Mouse (Mus musculus): ENCODE measurements around the gene Spns1.
"Not testable (repeated sequence)": the region's sequence is repeated elsewhere in the genome, so short reads cannot be mapped to it uniquely, and the experiment has no call there.

The Spns1 gene

DNA sequence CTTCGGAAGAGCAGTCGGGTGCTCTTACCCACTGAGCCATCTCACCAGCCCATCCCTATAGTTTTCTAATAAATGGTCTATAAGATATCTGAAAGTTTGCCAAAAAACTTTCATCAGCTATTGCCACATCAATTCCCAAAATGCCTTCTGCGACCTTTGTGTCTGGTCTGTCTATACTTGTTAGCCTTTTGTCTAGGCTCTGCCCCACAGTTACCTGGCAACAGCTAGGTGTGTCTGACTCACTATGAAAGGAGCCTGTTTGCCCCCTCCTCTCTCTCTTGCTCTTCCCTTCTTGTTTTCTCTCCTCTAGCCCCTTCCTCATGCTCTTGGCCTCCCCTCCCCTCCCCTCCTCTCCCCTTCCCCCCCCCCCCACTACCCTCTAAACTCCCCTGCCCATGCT lies 31.7 kb downstream of the Spns1 start:
- no peak for ATAC-seq (ENCODE audit: insufficient number of reproducible peaks, low FRiP score, low TSS enrichment)

DNA sequence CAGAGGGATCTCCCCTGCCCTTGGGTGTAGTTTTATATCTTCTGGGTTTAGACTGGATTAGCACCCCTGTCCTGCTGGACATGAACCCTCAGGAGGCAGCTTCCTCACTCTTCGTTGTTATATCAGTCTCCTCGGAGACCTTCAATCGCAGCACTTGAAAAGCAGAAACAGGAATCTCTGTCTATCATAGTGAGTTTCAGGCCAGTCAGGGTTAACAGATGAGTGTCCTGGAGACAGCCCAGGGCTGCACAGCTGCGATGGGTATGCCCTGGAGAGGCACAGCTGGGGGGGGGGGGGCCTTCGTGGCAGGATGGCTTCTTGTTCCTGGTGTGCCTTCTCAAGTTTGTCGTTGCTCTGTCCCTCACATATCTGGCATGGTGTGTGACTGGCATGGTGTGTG lies 36.4 kb downstream of the Spns1 start:
- no peak for ATAC-seq (ENCODE audit: insufficient number of reproducible peaks, low FRiP score, low TSS enrichment)

DNA sequence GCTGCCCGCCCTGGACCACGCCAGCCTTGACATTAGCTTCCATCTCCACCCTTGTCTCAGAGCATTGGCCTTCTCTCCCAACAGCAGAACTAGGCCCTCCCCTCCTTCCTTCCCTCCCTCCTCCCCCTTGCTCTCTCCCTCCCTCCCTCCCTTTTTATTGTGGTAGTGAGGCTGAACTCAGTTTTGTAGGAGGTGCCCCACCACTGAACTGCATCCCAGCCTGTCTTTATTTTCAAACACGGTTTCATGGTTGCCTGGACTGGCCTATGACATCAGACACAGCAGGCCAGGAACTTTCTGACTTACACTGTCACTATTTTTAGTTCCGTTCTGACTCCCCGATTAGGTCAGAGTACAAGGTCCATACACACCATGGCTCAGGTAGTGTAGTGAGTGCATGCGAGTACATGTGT lies 37.0 kb downstream of the Spns1 start:
- ATAC-seq (ENCODE audit: insufficient number of reproducible peaks, low FRiP score, low TSS enrichment): no peak

DNA sequence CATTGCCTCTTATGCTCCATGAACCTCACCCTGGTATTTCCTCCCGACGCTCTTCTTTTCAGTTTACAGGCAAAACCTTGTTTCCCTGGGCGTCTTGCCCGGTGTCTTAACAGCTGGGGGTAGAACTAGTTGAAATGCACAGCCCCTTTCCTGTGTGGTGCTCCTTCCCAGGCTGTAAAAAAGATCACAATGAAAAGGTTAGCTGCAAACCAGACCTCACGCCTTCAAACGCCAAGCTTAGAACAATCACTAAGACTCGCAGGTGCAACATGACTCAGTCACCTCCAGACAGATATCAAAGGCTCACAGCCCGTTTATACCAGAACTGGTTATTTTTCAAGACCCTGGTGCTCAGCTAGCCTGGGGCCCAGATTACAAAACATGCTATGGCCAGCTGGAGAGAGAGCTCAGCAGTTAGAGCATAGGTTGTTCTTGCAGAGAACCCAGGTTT lies 37.7 kb downstream of the Spns1 start:
- ATAC-seq (ENCODE audit: insufficient number of reproducible peaks, low FRiP score, low TSS enrichment): no peak

DNA sequence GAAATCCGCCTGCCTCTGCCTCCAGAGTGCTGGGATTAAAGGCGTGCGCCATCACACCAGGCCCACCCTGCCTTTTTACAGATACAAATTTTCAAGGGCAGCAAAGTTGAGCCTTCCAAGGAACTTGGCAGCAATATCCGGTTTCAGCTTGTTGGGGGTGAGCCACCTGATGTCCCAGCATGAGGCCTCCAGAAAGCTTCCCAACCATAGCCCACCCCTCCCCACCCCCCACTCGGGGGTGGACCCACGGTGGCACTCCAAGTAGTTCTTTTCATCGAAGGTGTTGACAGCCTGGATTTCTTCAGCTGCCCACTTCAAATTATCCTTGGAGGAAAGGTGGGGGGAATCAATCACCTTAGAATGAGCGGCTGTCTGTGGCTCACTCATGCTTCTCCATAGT lies 38.3 kb downstream of the Spns1 start:
- no peak for ATAC-seq (ENCODE audit: insufficient number of reproducible peaks, low FRiP score, low TSS enrichment)

DNA sequence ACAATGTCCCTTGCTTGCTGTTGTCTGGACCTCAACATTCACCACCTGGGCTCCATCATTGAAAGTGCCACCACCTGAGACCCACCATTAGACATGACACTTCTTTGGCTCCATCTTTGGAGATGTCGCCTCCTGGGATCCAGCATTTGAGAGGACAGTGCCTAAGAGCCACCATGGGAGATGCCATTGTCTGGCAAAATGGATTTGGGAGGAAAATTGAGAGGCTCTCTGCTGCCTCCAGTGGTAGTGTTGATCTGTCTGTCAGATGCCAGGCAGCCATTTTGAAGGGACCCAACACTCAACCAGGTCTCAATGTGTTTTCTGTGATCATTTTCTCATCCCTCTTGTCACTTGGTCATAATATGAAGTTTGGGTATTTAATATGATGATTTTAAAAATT lies 41.7 kb downstream of the Spns1 start:
- no peak for ATAC-seq (ENCODE audit: insufficient number of reproducible peaks, low FRiP score, low TSS enrichment)

DNA sequence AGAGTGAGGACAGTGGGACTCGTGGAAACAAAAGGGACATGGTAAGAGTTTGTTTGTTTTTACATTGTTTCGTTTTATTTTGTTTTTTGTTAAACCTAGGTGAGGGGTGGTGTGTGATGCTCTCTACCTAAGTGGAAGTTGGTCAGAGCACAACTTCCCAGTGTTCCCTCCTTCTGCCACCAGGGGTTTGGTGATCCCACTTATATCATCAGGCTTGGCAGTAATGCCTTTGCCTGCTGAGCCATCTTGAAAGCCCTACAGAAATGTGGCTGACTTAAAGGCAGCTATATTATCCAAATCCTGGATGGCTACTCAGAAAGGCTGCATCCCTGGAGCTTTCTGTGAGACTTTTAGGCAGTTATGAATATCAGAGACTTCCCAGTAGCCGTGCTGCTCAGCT lies 44.6 kb downstream of the Spns1 start:
- ATAC-seq (ENCODE audit: insufficient number of reproducible peaks, low FRiP score, low TSS enrichment): no peak

DNA sequence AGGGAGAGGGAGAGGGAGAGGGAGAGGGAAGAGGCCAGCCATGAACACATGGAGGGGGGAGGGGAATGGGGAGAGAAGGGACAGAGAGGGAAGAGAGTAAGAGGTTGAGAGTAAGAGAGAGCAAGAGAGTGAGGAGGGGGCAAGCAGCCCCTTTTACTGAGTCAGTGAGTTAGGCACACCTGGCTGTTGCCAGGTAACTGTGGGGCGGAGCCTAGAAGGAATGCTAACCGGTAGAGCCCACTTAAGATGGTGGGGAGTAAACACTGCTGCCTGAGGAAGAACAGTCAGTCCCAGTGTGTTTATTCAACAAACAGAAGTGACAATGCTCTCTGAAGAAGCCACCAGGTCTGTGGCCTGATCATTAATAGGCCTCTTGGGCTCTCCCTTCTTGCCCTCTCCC lies 46.6 kb downstream of the Spns1 start:
- ATAC-seq (ENCODE audit: insufficient number of reproducible peaks, low FRiP score, low TSS enrichment): no peak

DNA sequence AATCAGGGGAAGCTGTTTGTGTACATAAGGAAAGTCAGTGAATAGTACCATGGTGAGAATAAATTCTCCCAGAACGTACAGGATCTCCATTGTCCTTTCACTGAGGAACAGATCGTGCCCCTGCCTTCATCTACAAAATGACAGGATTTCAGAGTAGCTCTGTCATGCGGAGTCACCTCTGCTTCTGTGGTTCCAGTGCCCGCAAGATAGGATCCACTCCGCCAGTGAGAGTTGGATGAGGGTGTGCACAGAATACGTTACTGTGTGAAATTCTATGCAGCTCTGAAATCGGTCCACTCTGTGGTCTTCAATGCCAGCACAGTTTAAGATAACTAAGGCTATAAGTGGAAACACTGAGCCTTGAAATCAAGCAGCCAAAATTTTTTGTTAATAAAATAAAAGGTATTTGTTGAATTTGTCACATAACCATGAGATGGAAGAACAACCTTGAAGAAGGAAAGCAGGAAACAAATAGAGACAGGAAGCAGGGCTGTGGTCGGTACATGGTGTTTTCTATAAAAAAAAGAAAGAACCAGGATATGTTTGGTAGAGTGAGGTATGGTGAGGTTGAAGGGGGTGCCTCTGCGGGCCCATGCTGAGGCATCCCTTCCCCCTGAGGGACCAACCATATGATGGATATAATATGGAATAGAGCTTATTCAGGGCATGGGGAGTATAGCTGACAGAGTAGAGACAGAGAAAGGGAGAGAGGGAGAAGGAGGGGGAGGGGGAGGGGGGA lies 47.2 kb downstream of the Spns1 start:
- no peak for ATAC-seq (ENCODE audit: insufficient number of reproducible peaks, low FRiP score, low TSS enrichment)

DNA sequence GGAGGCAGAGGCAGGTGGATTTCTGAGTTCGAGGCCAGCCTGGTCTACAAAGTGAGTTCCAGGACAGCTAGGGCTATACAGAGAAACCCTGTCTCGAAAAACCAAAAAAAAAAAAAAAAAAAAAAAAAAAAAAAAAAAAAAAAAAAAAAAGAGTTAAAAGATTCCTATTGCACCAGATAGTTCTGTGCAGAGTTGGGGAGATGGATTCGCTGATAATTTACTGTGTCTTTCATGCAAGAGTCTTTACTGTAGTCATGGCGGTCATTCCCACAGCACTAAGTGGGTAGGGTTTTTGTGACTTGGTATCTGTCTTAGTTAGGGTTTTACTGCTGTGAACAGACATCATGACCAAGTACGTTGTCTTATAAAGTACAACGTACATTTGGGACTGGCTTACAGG lies 48.4 kb downstream of the Spns1 start:
- not testable (repeated sequence) for ATAC-seq (ENCODE audit: insufficient number of reproducible peaks, low FRiP score, low TSS enrichment)

DNA sequence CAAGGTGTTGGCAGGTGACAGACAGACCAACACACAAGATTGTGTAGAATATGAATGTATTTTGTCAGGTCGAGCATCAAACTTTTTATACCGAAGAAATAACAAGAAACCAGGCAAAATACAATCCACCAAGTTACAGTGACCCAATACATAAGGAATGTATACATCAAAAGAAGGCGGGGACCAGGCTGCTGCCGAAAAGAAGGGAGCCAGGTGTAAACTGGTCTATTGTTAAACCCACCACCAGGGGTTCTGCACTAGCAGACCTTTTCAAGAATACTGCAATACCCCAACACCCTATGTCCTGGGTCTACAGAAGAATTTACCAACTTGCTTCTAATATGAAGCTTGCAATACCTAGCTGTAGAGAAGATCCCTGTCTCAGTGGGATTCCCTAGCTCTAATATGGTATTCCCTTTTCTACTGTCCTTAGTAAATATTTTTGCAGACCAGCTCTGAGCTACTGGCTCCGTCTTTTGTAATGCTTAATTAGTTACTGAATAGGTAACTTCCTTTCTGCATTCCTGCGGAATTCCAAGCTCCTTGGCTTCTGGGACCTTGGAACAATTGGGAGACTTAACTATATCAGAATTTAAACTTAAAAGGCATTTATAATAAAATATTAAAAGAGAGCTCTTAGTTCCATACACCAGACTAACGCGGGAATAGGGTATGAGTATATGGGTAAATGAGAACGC lies 51.5 kb downstream of the Spns1 start:
- ATAC-seq (ENCODE audit: insufficient number of reproducible peaks, low FRiP score, low TSS enrichment): not testable (repeated sequence)

DNA sequence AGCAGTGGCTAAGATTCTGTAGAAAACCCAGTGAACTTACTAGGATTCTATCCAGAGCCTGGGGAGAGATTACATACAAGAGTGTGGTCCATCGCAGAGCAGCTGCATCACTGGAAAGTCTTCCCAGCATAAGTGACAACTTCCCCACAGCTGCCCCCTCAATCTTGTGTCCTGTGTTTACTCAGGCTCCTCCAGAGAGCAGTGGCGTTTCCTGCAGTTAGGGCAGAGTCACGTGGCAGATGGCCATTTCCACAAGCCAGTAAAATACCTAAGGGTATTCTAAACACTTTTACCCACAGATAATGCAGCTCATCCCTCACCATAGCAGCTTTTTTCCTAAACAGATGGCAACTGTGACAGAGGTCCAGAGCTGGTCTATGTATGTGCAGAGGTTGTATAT lies 52.5 kb downstream of the Spns1 start:
- no peak for ATAC-seq (ENCODE audit: insufficient number of reproducible peaks, low FRiP score, low TSS enrichment)

DNA sequence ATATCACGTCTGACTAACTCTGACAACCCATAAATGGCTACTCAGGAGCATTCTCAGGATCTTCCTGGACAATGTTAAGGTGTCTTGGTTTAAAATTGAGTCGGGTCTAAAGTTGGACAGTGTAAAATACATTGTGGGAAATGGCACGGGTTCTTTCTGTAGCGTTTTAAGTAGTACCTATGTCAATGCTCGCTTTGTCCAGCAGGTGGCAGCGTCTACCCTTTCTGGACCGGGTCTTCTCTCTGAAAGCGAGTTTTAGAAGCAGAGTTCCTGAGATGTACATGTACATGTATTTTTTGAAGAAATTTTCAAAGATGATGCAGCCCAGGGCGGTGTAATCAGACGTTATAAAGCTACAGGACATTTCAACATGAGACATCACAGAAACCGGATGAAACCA lies 53.5 kb downstream of the Spns1 start:
- ATAC-seq (ENCODE audit: insufficient number of reproducible peaks, low FRiP score, low TSS enrichment): no peak

Data from cerebellum, adult (tissue).